ENCODE assay signal across 26 mouse cellular contexts in genomic region chr7:66988441-66988840, GRCm38 (mm10).
DNase-seq lines count a peak whose midpoint lies in the region; ATAC-seq and TF ChIP-seq lines count a peak whose summit lies in the region.
"Had no signal": no experiment of that assay in that cellular context is flagged by ENCODE, and none has a peak within 500 bp of the region (broad histone marks: within the 10 kb centered on the region; RNA-seq: fewer than 3 reads in every experiment).

No protein-coding gene starts in this region.

- H3K4me2 ChIP-seq in liver, embryonic 11.5 days: no peak overlapping the region
- no peak overlapping the region for H3K4me2 ChIP-seq in lung, embryonic 16.5 days (ENCODE audit: low read depth, low read length)
- H3K4me2 ChIP-seq: embryonic facial prominence, embryonic 13.5 days; forebrain, embryonic 12.5 days; forebrain, embryonic 15.5 days; heart, embryonic 13.5 days; hindbrain, embryonic 14.5 days had no signal

- H3K4me3 ChIP-seq in heart, adult 2 months: no peak overlapping the region
- H3K4me3 ChIP-seq in liver, adult 2 months (ENCODE audit: insufficient read depth, low read depth, low read length): no peak overlapping the region
- no peak overlapping the region for H3K4me3 ChIP-seq in liver, embryonic 11.5 days (ENCODE audit: low read depth, low read length)
- no peak overlapping the region for H3K4me3 ChIP-seq in lung, embryonic 16.5 days (ENCODE audit: low read length)
- no peak overlapping the region for H3K4me3 ChIP-seq in lung, adult 2 months (replicated peaks; ENCODE audit: extremely low read depth, low read depth, low read length)
- H3K4me3 ChIP-seq: embryonic facial prominence, embryonic 10.5 days; embryonic facial prominence, embryonic 13.5 days; erythroblast, embryonic 14.5 days; forebrain, embryonic 12.5 days; forebrain, embryonic 15.5 days; heart, embryonic 13.5 days had no signal

- peaks cover 3% of the 10 kb centered on the region for H3K4me1 ChIP-seq in heart, adult 2 months (ENCODE audit: control insufficient read depth, insufficient read depth, low read length)
- H3K4me1 ChIP-seq in liver, adult 2 months (ENCODE audit: control insufficient read depth, insufficient read depth, low read length): peaks cover 4% of the 10 kb centered on the region; the same call in 1 of the 2 replicates
- H3K4me1 ChIP-seq in liver, embryonic 11.5 days (replicated peaks; ENCODE audit: control insufficient read depth, insufficient read depth, low read length): no peaks in the 10 kb centered on the region
- peaks cover 7% of the 10 kb centered on the region for H3K4me1 ChIP-seq in lung, embryonic 16.5 days (replicated peaks; ENCODE audit: control insufficient read depth, insufficient read depth, low read length)
- H3K4me1 ChIP-seq in lung, adult 2 months (ENCODE audit: control insufficient read depth, insufficient read depth, low read length): no peaks in the 10 kb centered on the region
- H3K4me1 ChIP-seq: embryonic facial prominence, embryonic 10.5 days; embryonic facial prominence, embryonic 13.5 days; forebrain, embryonic 12.5 days; forebrain, embryonic 15.5 days; heart, embryonic 13.5 days had no signal

- no peaks in the 10 kb centered on the region for H3K36me3 ChIP-seq in heart, adult 2 months (ENCODE audit: control insufficient read depth, insufficient read depth, low read length)
- H3K36me3 ChIP-seq in liver, adult 2 months (ENCODE audit: control insufficient read depth, insufficient read depth, low read length): no peaks in the 10 kb centered on the region
- H3K36me3 ChIP-seq in liver, embryonic 11.5 days (ENCODE audit: control insufficient read depth, insufficient read depth, low read length): no peaks in the 10 kb centered on the region
- H3K36me3 ChIP-seq in lung, embryonic 16.5 days (ENCODE audit: control insufficient read depth, insufficient read depth, low read length): no peaks in the 10 kb centered on the region
- H3K36me3 ChIP-seq: embryonic facial prominence, embryonic 10.5 days; forebrain, embryonic 12.5 days; forebrain, embryonic 15.5 days; G1E had no signal

- TF ChIP-seq POLR2A in heart, adult 2 months (IDR thresholded peaks at IDR 0.05; ENCODE audit: insufficient read depth, low read depth, low read length): no peak
- TF ChIP-seq POLR2A in liver, adult 2 months (IDR thresholded peaks at IDR 0.05; ENCODE audit: extremely low read depth, insufficient read depth, low read length): no peak
- TF ChIP-seq POLR2A in lung, adult 2 months (IDR thresholded peaks at IDR 0.05; ENCODE audit: borderline replicate concordance, extremely low read depth, low read depth, low read length): no peak

- no peak for DNase-seq in heart, adult 2 months
- DNase-seq in heart, adult 8-10 months (ENCODE audit: low spot score): no peak
- peak; percentile 59 for DNase-seq in liver, adult 2 months (ENCODE audit: extremely low read depth, low read depth, low spot score)
- no peak for DNase-seq in liver, embryonic 11.5 days (ENCODE audit: low spot score)
- DNase-seq in lung, adult 2 months: no peak
- DNase-seq in adrenal gland, postnatal 4 days (ENCODE audit: low spot score in 2 of 2): no peak
- DNase-seq: adrenal gland, postnatal 14 days; B cell, adult 2 months; cerebellum, adult 11-12 months; cerebellum, adult 8-10 months; cerebellum, postnatal 36 days; embryo, embryonic 11 days; gastrocnemius, postnatal 25 days; heart, postnatal 14 days; heart, postnatal 4 days had no signal

- H3K79me2 ChIP-seq in heart, adult 2 months (replicated peaks; ENCODE audit: control insufficient read depth, insufficient read depth, low read length): no peaks in the 10 kb centered on the region
- H3K79me2 ChIP-seq in liver, adult 2 months (ENCODE audit: control insufficient read depth, insufficient read depth, low read length): no peaks in the 10 kb centered on the region

- TF ChIP-seq CTCF in heart, adult 2 months (IDR thresholded peaks at IDR 0.05): no peak
- TF ChIP-seq CTCF in liver, adult 2 months (IDR thresholded peaks at IDR 0.05; ENCODE audit: low read depth, low read length): no peak
- TF ChIP-seq CTCF in lung, adult 2 months (IDR thresholded peaks at IDR 0.05; ENCODE audit: insufficient read depth, low read length): no peak

- no peak for ATAC-seq in liver, embryonic 11.5 days (replicated peaks; ENCODE audit: low FRiP score)
- no peak for ATAC-seq in lung, embryonic 16.5 days (ENCODE audit: low read depth)
- ATAC-seq: forebrain, embryonic 15.5 days; hindbrain, postnatal 0 days; Patski had no signal

- no peak overlapping the region for H3K9ac ChIP-seq in heart, adult 2 months (ENCODE audit: low read depth, low read length)
- H3K9ac ChIP-seq in liver, adult 2 months (ENCODE audit: low read depth, low read length): no peak overlapping the region
- H3K9ac ChIP-seq in liver, embryonic 11.5 days (ENCODE audit: low read depth, low read length): no peak overlapping the region
- no peak overlapping the region for H3K9ac ChIP-seq in lung, embryonic 16.5 days (ENCODE audit: low read length)
- H3K9ac ChIP-seq: embryonic facial prominence, embryonic 13.5 days; forebrain, embryonic 12.5 days; forebrain, embryonic 15.5 days; heart, embryonic 13.5 days; hindbrain, embryonic 14.5 days had no signal

- intact Hi-C loops in heart, adult 2 months (cut with DNase I): no loop called here

- H3K27ac ChIP-seq in heart, adult 2 months: no peak overlapping the region
- no peak overlapping the region for H3K27ac ChIP-seq in liver, adult 2 months (replicated peaks; ENCODE audit: insufficient read depth, low read depth, low read length)
- no peak overlapping the region for H3K27ac ChIP-seq in liver, embryonic 11.5 days (ENCODE audit: low read depth, low read length)
- H3K27ac ChIP-seq in lung, embryonic 16.5 days (ENCODE audit: low read length): peak overlapping the region; percentile 55
- H3K27ac ChIP-seq: embryonic facial prominence, embryonic 10.5 days; embryonic facial prominence, embryonic 13.5 days; forebrain, embryonic 12.5 days; heart, embryonic 13.5 days; hindbrain, embryonic 14.5 days; hindbrain, postnatal 0 days had no signal

- 0 out of 2 replicates have a peak, but pooled peaks have one; percentile 14 for TF ChIP-seq EP300 in heart, adult 2 months (IDR thresholded peaks at IDR 0.05; ENCODE audit: insufficient read depth, low read depth, low read length)

- H3K9me3 ChIP-seq in liver, embryonic 11.5 days (ENCODE audit: control insufficient read depth, low read length): 0 out of 2 replicates have a peak, but pooled peaks cover 2% of the 10 kb centered on the region
- no peaks in the 10 kb centered on the region for H3K9me3 ChIP-seq in lung, embryonic 16.5 days (ENCODE audit: control insufficient read depth, low read length)
- H3K9me3 ChIP-seq: embryonic facial prominence, embryonic 10.5 days; embryonic facial prominence, embryonic 13.5 days; forebrain, embryonic 12.5 days; forebrain, embryonic 15.5 days had no signal

- no peaks in the 10 kb centered on the region for H3K27me3 ChIP-seq in heart, adult 2 months (ENCODE audit: control insufficient read depth, insufficient read depth, low read length)
- no peaks in the 10 kb centered on the region for H3K27me3 ChIP-seq in liver, adult 2 months (ENCODE audit: control insufficient read depth, insufficient read depth, low read length)
- H3K27me3 ChIP-seq in liver, embryonic 11.5 days (replicated peaks; ENCODE audit: control insufficient read depth, insufficient read depth, low read length): no peaks in the 10 kb centered on the region
- no peaks in the 10 kb centered on the region for H3K27me3 ChIP-seq in lung, embryonic 16.5 days (ENCODE audit: control insufficient read depth, insufficient read depth, low read depth, low read length)
- H3K27me3 ChIP-seq: embryonic facial prominence, embryonic 13.5 days; forebrain, embryonic 12.5 days; forebrain, embryonic 15.5 days; heart, embryonic 13.5 days; Patski had no signal

- 67% methylated on average over 3 of the region's 3 CpGs for whole genome bisulfite sequencing in heart, adult 2 months
- 45% methylated on average over 3 of the region's 3 CpGs for WGBS in liver, adult 2 months
- WGBS in liver, embryonic 11.5 days: 81% methylated on average over 3 of the region's 3 CpGs
- 54% methylated on average over 3 of the region's 3 CpGs for WGBS in lung, embryonic 16.5 days
- 76% methylated on average over 3 of the region's 3 CpGs for WGBS in lung, adult 2 months
